ENCODE assay signal across 19 mouse cellular contexts in the genomic region with DNA sequence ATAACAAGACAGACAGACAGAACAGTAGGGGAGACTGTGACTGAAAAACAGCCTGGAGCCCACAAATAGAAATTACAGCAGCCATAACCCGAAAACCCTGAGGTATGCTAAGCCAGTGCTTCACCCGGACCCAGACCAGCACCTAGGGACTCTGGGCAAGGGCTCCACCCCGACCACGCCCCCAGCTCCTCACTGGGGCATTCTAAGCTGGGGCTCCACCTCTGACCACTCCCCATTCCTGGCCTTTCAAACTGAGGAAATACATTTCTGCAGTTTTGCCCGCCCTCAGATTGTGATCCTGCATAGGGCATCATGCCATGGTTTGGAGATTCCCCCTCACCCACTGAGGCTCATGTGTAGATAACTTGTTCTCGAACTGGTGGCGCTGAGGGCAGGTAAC. TPM values are rescaled to one million over a fixed set of nuclear protein-coding genes. Genes with fewer than 3 reads are reported as not detected.
DNase-seq lines count a peak whose midpoint lies in the region; ATAC-seq and TF ChIP-seq lines count a peak whose summit lies in the region.
"Had no signal": no experiment of that assay in that cellular context is flagged by ENCODE, and none has a peak within 500 bp of the region (broad histone marks: within the 10 kb centered on the region; RNA-seq: fewer than 3 reads in every experiment).

No protein-coding gene starts in this region.

- no peak overlapping the region for H3K27ac ChIP-seq in lung, embryonic 16.5 days (ENCODE audit: low read length)
- no peak overlapping the region for H3K27ac ChIP-seq in lung, postnatal 0 days (ENCODE audit: low read length)
- no peak overlapping the region for H3K27ac ChIP-seq in CH12.LX (ENCODE audit: insufficient read depth, low read depth)
- H3K27ac ChIP-seq in liver, embryonic 16.5 days (ENCODE audit: low read length): no peak overlapping the region
- H3K27ac ChIP-seq: embryonic facial prominence, embryonic 10.5 days; heart, embryonic 10.5 days; hindbrain, postnatal 0 days; neural tube, embryonic 13.5 days had no signal

- H3K79me2 ChIP-seq in CH12.LX (replicated peaks; ENCODE audit: control insufficient read depth, extremely low read depth, insufficient read depth, poor library complexity, severe bottlenecking): no peaks in the 10 kb centered on the region

- ATAC-seq in lung, embryonic 16.5 days (ENCODE audit: low read depth): 0 out of 2 replicates have a peak, but pooled peaks have one; percentile 36
- no peak for ATAC-seq in lung, postnatal 0 days
- peak; percentile 32; the same call in 1 of the 2 replicates for ATAC-seq in liver, embryonic 16.5 days (ENCODE audit: low read depth)
- ATAC-seq: forebrain, postnatal 0 days; hindbrain, postnatal 0 days had no signal

- no peak for TF ChIP-seq POLR2A in CH12.LX (IDR thresholded peaks at IDR 0.05; ENCODE audit: low read depth, low read length)

- peak; percentile 25 to 55 for DNase-seq in adrenal gland, postnatal 36 days
- no peak for DNase-seq in adrenal gland, adult 2 months
- no peak for DNase-seq in lung, postnatal 0 days (ENCODE audit: low spot score)
- peak; percentile 52 for DNase-seq in CH12.LX (ENCODE audit: extremely low read depth)
- no peak for DNase-seq in ovary, postnatal 36 days (ENCODE audit: low spot score)
- DNase-seq in right cerebral cortex, adult 18-20 months: no peak
- DNase-seq: B cell, adult 2 months; forebrain, postnatal 0 days; gastrocnemius, postnatal 14 days; layer of hippocampus, adult 9-11 months had no signal

- no peak overlapping the region for H3K9ac ChIP-seq in lung, embryonic 16.5 days (ENCODE audit: low read length)
- no peak overlapping the region for H3K9ac ChIP-seq in lung, postnatal 0 days (replicated peaks; ENCODE audit: low read depth)
- no peak overlapping the region for H3K9ac ChIP-seq in CH12.LX (ENCODE audit: insufficient read depth, low read depth)
- H3K9ac ChIP-seq in liver, embryonic 16.5 days (ENCODE audit: low read depth, low read length): no peak overlapping the region
- H3K9ac ChIP-seq: forebrain, postnatal 0 days; neural tube, embryonic 13.5 days had no signal

- H3K4me2 ChIP-seq in lung, embryonic 16.5 days (ENCODE audit: low read depth, low read length): no peak overlapping the region
- no peak overlapping the region for H3K4me2 ChIP-seq in lung, postnatal 0 days (replicated peaks; ENCODE audit: low read depth, low read length)
- no peak overlapping the region for H3K4me2 ChIP-seq in CH12.LX (ENCODE audit: insufficient read depth, low read depth, poor library complexity, severe bottlenecking)
- no peak overlapping the region for H3K4me2 ChIP-seq in liver, embryonic 16.5 days (ENCODE audit: low read depth, low read length)
- H3K4me2 ChIP-seq: neural tube, embryonic 13.5 days had no signal

- no peaks in the 10 kb centered on the region for H3K4me1 ChIP-seq in lung, embryonic 16.5 days (replicated peaks; ENCODE audit: control insufficient read depth, insufficient read depth, low read length)
- no peaks in the 10 kb centered on the region for H3K4me1 ChIP-seq in lung, postnatal 0 days (ENCODE audit: insufficient read depth, low read depth, low read length)
- H3K4me1 ChIP-seq in CH12.LX (ENCODE audit: control insufficient read depth in 1 of 2, insufficient read depth in 2 of 2): peaks cover 4 to 6% of the 10 kb centered on the region in 2 experiments; a peak in 3 of 4 replicates
- no peaks in the 10 kb centered on the region; the same call in 1 of the 2 replicates for H3K4me1 ChIP-seq in liver, embryonic 16.5 days (ENCODE audit: control insufficient read depth, low read depth, low read length)
- H3K4me1 ChIP-seq: embryonic facial prominence, embryonic 10.5 days; neural tube, embryonic 13.5 days had no signal

- H3K27me3 ChIP-seq in lung, embryonic 16.5 days (ENCODE audit: control insufficient read depth, insufficient read depth, low read depth, low read length): no peaks in the 10 kb centered on the region
- H3K27me3 ChIP-seq in lung, postnatal 0 days (replicated peaks; ENCODE audit: insufficient read depth, low read length): no peaks in the 10 kb centered on the region
- H3K27me3 ChIP-seq in CH12.LX (replicated peaks): peaks cover 75% of the 10 kb centered on the region
- peaks cover 2% of the 10 kb centered on the region; the same call in 1 of the 2 replicates for H3K27me3 ChIP-seq in liver, embryonic 16.5 days (ENCODE audit: control insufficient read depth, insufficient read depth, low read depth, low read length)
- H3K27me3 ChIP-seq: neural tube, embryonic 13.5 days had no signal

- WGBS in lung, embryonic 16.5 days: 28% methylated on average over 7 of the region's 7 CpGs
- WGBS in lung, postnatal 0 days: 35% methylated on average over 7 of the region's 7 CpGs
- WGBS in liver, embryonic 16.5 days (ENCODE audit: insufficient replicate concordance): 26% methylated on average over 7 of the region's 7 CpGs

- TF ChIP-seq RAD21 in CH12.LX (IDR thresholded peaks at IDR 0.05; ENCODE audit: low read depth, low read length): no peak

- no peaks in the 10 kb centered on the region for H3K9me3 ChIP-seq in lung, embryonic 16.5 days (ENCODE audit: control insufficient read depth, low read length)
- H3K9me3 ChIP-seq in lung, postnatal 0 days (ENCODE audit: low read length): no peaks in the 10 kb centered on the region
- no peaks in the 10 kb centered on the region for H3K9me3 ChIP-seq in CH12.LX (replicated peaks; ENCODE audit: low read length)
- H3K9me3 ChIP-seq in liver, embryonic 16.5 days (replicated peaks; ENCODE audit: control insufficient read depth, low read length): no peaks in the 10 kb centered on the region
- H3K9me3 ChIP-seq: embryonic facial prominence, embryonic 10.5 days; heart, embryonic 10.5 days; megakaryocyte, embryonic 14.5 days; neural tube, embryonic 13.5 days had no signal

- H3K4me3 ChIP-seq in lung, embryonic 16.5 days (ENCODE audit: low read length): no peak overlapping the region
- no peak overlapping the region for H3K4me3 ChIP-seq in lung, postnatal 0 days (ENCODE audit: low read depth, low read length)
- H3K4me3 ChIP-seq in CH12.LX (replicated peaks in 1 of 3; ENCODE audit: low read depth in 2 of 3, low read length in 2 of 3, poor library complexity in 1 of 3): no peak overlapping the region
- H3K4me3 ChIP-seq in liver, embryonic 16.5 days (ENCODE audit: low read depth, low read length): no peak overlapping the region
- H3K4me3 ChIP-seq: embryonic facial prominence, embryonic 10.5 days; erythroblast, embryonic 14.5 days; heart, embryonic 10.5 days; megakaryocyte, embryonic 14.5 days; neural tube, embryonic 13.5 days had no signal

- no peak for TF ChIP-seq CTCF in lung, postnatal 0 days (IDR thresholded peaks at IDR 0.05)
- TF ChIP-seq CTCF in CH12.LX (conservative IDR thresholded peaks at IDR 0.05 in 1 of 2, IDR thresholded peaks at IDR 0.05 in 1 of 2; ENCODE audit: low read depth in 2 of 2, low read length in 2 of 2): no peak

- dilution Hi-C loops in CH12.LX (cut with MboI; ENCODE audit: extremely low pct_ligation_motif_present, extremely low pct_unique_long_range_greater_than_20kb, low sequenced_read_pairs): no loop called here

- in situ Hi-C loops in CH12.LX (cut with MboI; ENCODE audit: low pct_ligation_motif_present, low pct_unique_long_range_greater_than_20kb, low sequenced_read_pairs): no loop called here

- H3K36me3 ChIP-seq in lung, embryonic 16.5 days (ENCODE audit: control insufficient read depth, insufficient read depth, low read length): no peaks in the 10 kb centered on the region
- no peaks in the 10 kb centered on the region for H3K36me3 ChIP-seq in lung, postnatal 0 days (ENCODE audit: insufficient read depth, low read length)
- no peaks in the 10 kb centered on the region for H3K36me3 ChIP-seq in CH12.LX (replicated peaks in 1 of 2; ENCODE audit: control insufficient read depth in 1 of 2, insufficient read depth in 1 of 2, low read length in 1 of 2)
- H3K36me3 ChIP-seq in liver, embryonic 16.5 days (ENCODE audit: control insufficient read depth, insufficient read depth): no peaks in the 10 kb centered on the region
- H3K36me3 ChIP-seq: embryonic facial prominence, embryonic 10.5 days; heart, embryonic 10.5 days; neural tube, embryonic 13.5 days had no signal

- TF ChIP-seq EP300 in lung, postnatal 0 days (IDR thresholded peaks at IDR 0.05): no peak
- TF ChIP-seq EP300 in CH12.LX (IDR thresholded peaks at IDR 0.05; ENCODE audit: low read length): no peak

RNA-seq across cellular contexts. Expression of gene Gng7, which starts 7.5 kb away (rescaled TPM):
- total RNA-seq in adrenal gland, postnatal 36 days (2021): 1 to 10 TPM; 6.4 to 6.7 TPM
- 1 to 10 TPM; 5.4 to 9.2 TPM for total RNA-seq in adrenal gland, adult 2 months (2021)
- 8.5 and 8.6 TPM in 2 replicates for polyA plus RNA-seq in adrenal gland, adult 2 months (2012; rRNA removed)
- 5.1 and 5.7 TPM in 2 replicates for polyA plus RNA-seq in lung, embryonic 16.5 days (2015; fragmentation: Nextera tagmentation; extraction: Ambion mirVana)
- 1.0 and 1.4 TPM in 2 replicates for polyA plus RNA-seq in lung, postnatal 0 days (2015; fragmentation: Nextera tagmentation; extraction: Ambion mirVana)
- 0.46 and 0.47 TPM in 2 replicates for total RNA-seq in CH12.LX (2012; rRNA removed)
- total RNA-seq in CH12.LX (2014; rRNA removed): not detected in 2 replicates
- polyA plus RNA-seq in CH12.LX (2012; ENCODE audit: insufficient read length, low read depth): 0.24 and 0.68 TPM in 2 replicates
- 0.36 and 0.44 TPM in 2 replicates for polyA plus RNA-seq in liver, embryonic 16.5 days (2015; fragmentation: Nextera tagmentation; extraction: Ambion mirVana)
- polyA plus RNA-seq: erythroblast, embryonic 14.5 days had no signal

RNA-seq across cellular contexts. Expression of gene Diras1, which starts 18.2 kb away (rescaled TPM):
- total RNA-seq in adrenal gland, postnatal 36 days (2021): 1 to 10 TPM; 1.2 to 1.5 TPM
- 1 to 10 TPM; 1.4 to 3.6 TPM for total RNA-seq in adrenal gland, adult 2 months (2021)
- polyA plus RNA-seq in adrenal gland, adult 2 months (2012; rRNA removed): 2.1 and 2.4 TPM in 2 replicates
- polyA plus RNA-seq in lung, embryonic 16.5 days (2015; fragmentation: Nextera tagmentation; extraction: Ambion mirVana): 0.11 and 0.72 TPM in 2 replicates
- polyA plus RNA-seq in lung, postnatal 0 days (2015; fragmentation: Nextera tagmentation; extraction: Ambion mirVana): not detected in 2 replicates
- total RNA-seq in CH12.LX (2012; rRNA removed) (not detected in 2 replicates), CH12.LX (2014; rRNA removed) (not detected in 2 replicates)
- polyA plus RNA-seq in CH12.LX (2012; ENCODE audit: insufficient read length, low read depth): not detected in 2 replicates
- polyA plus RNA-seq in liver, embryonic 16.5 days (2015; fragmentation: Nextera tagmentation; extraction: Ambion mirVana): not detected in 2 replicates
- total RNA-seq: heart, postnatal 25 days had no signal
- polyA plus RNA-seq: erythroblast, embryonic 14.5 days had no signal

RNA-seq across cellular contexts. Expression of gene Slc39a3, which starts 30.0 kb away (rescaled TPM):
- total RNA-seq in adrenal gland, postnatal 36 days (2021): 10 to 100 TPM; 33.2 to 68.5 TPM
- 10 to 100 TPM; 50.9 to 53.0 TPM for total RNA-seq in adrenal gland, adult 2 months (2021)
- polyA plus RNA-seq in adrenal gland, adult 2 months (2012; rRNA removed): 121 and 154 TPM in 2 replicates
- polyA plus RNA-seq in lung, embryonic 16.5 days (2015; fragmentation: Nextera tagmentation; extraction: Ambion mirVana): 19.4 and 20.8 TPM in 2 replicates
- polyA plus RNA-seq in lung, postnatal 0 days (2015; fragmentation: Nextera tagmentation; extraction: Ambion mirVana): 15.4 and 16.0 TPM in 2 replicates
- 6.3 and 7.2 TPM in 2 replicates for total RNA-seq in CH12.LX (2012; rRNA removed)
- 3.5 and 3.9 TPM in 2 replicates for total RNA-seq in CH12.LX (2014; rRNA removed)
- 4.2 and 4.3 TPM in 2 replicates for polyA plus RNA-seq in CH12.LX (2012; ENCODE audit: insufficient read length, low read depth)
- polyA plus RNA-seq in liver, embryonic 16.5 days (2015; fragmentation: Nextera tagmentation; extraction: Ambion mirVana): 5.5 TPM in 2 replicates

RNA-seq across cellular contexts. Expression of gene Sgta, which starts 52.7 kb away (rescaled TPM):
- total RNA-seq in adrenal gland, postnatal 36 days (2021): 100 to 1,000 TPM; 223 to 227 TPM
- 100 to 1,000 TPM; 198 to 288 TPM for total RNA-seq in adrenal gland, adult 2 months (2021)
- polyA plus RNA-seq in adrenal gland, adult 2 months (2012; rRNA removed): 495 and 554 TPM in 2 replicates
- 183 and 187 TPM in 2 replicates for polyA plus RNA-seq in lung, embryonic 16.5 days (2015; fragmentation: Nextera tagmentation; extraction: Ambion mirVana)
- 102 and 103 TPM in 2 replicates for polyA plus RNA-seq in lung, postnatal 0 days (2015; fragmentation: Nextera tagmentation; extraction: Ambion mirVana)
- total RNA-seq in CH12.LX (2012; rRNA removed) (104 and 110 TPM in 2 replicates), CH12.LX (2014; rRNA removed) (61.1 and 67.6 TPM in 2 replicates)
- polyA plus RNA-seq in CH12.LX (2012; ENCODE audit: insufficient read length, low read depth): 118 and 123 TPM in 2 replicates
- 55.3 and 57.3 TPM in 2 replicates for polyA plus RNA-seq in liver, embryonic 16.5 days (2015; fragmentation: Nextera tagmentation; extraction: Ambion mirVana)

Comparison
In these comparisons a context has a peak if more than half of its experiments do, and no peak if none do; other contexts are left out.
1. DNase-seq: peak in adrenal gland, postnatal 36 days (2 of 2) and CH12.LX (single experiment); none in adrenal gland, adult 2 months (single experiment), lung, postnatal 0 days (single experiment), ovary, postnatal 36 days (single experiment) and right cerebral cortex, adult 18-20 months (single experiment).